Mouse (Mus musculus) central nervous system, embryonic 18 days (tissue): ENCODE results near the gene Fam71d. TPM values are rescaled to one million over a fixed set of nuclear protein-coding genes. Genes with fewer than 3 reads are reported as not detected.

Source experiments
- polyA plus RNA-seq: library from polyadenylated mRNA; depleted of rRNA; stranded (reverse); fragments of >200 nt; gene quantifications from 2 replicates; pipeline ENCODE4 v1.2.3, GENCODE M21; 2012; rRNA removed

Fam71d gene
- 0.44 and 0.64 TPM in 2 replicates for polyA plus RNA-seq

GRCm38 (mm10) chr12:78691325-78691724 lies at the start of gene Fam71d:
Fam71d (plus strand) TSS chr12:78691535.

DNA sequence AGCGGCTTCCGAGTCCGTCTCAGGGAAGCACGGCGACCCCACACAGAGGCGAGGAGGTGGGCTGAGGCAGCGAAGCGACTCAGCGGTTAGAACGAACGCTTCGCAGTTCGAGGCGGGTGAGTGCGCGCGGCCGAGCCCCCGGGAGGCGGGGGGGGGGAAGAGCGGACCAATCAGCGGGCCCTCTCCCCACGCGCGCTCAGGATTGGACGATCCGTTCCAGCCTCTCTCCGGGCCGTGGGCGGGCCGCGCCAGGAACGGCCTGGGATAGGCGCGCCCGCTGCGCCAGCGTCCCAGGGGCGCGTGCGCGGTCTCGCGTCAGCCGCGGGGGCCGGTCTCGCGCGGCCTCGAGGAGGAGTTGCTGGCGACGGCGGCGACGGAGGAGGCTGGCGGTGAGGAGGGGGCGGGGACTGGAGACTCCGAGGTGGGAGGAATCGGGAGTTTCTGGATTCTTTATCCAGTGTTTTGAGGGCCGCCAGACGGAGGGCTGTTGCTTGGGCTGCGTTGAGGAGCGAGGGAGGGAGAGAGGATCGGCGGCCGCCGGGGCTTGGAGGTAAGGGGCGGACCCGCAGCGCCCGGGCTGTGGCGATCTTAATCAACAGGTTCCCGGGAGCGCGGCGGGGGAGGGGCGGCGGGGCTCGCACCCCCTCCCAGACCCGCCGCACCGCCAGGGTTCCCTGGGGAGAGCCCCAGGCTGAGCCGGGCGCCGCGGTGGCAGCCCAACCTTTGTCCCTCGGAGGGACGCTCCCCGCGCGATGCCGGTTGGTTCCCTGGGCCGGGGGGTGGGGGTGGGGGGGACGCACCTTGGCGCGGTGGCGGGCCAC lies 57.4 kb downstream of the Fam71d start, which contains the start of gene Mpp5:
Gene Mpp5 (plus strand): TSS at position 351 of the 821 bp plus-strand sequence.

Other genes with a start within 250 kb of the Fam71d start
- gene Mpp5, start 57.4 kb downstream of the Fam71d start, polyA plus RNA-seq = 6.1 and 7.2 TPM in 2 replicates
- 86.9 and 94.2 TPM in 2 replicates for gene Atp6v1d, start 170.1 kb downstream of the Fam71d start, polyA plus RNA-seq
- 46.4 and 53.1 TPM in 2 replicates for gene Eif2s1, start 170.3 kb downstream of the Fam71d start, polyA plus RNA-seq
- gene Plek2, start 215.4 kb downstream of the Fam71d start, polyA plus RNA-seq = 1.6 and 1.8 TPM in 2 replicates